Mouse (Mus musculus): ENCODE results near the gene Mpo.

DNA sequence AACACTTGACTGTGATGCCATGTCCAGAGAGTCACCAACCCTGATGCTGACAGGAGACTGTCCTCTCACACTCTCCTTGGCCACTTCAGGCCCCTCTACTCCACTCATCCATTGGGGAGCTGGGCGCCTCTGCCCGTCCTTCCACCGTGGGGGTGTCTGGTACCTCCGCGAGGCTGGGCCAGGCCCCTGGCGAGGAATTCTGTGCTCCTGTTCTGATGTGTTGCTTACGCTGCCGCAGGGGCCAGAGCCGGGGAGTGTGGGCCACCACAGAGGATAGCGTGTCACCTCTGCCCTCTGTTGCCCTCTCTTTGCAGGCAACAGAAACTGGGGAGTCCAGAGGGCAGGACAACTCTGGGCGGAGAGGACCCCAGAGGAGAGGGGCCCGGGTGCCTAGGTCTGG, 14.5 kb upstream of the Mpo start:
- TF ChIP-seq POLR2A (IDR thresholded peaks at IDR 0.05; ENCODE audit: insufficient read depth, low read depth, low read length) (no peak), CTCF (IDR thresholded peaks at IDR 0.05) (no peak), EP300 (IDR thresholded peaks at IDR 0.05; ENCODE audit: insufficient read depth, low read depth, low read length) (no peak)

Data from heart, adult 2 months (tissue).